Comparison of ENCODE assay signal across 22 mouse cellular contexts in genomic region chr7:129308661-129309060, GRCm38 (mm10). TPM values are rescaled to one million over a fixed set of nuclear protein-coding genes. Genes with fewer than 3 reads are reported as not detected.
DNase-seq lines count a peak whose midpoint lies in the region; ATAC-seq and TF ChIP-seq lines count a peak whose summit lies in the region.
"Had no signal": no experiment of that assay in that cellular context is flagged by ENCODE, and none has a peak within 500 bp of the region (broad histone marks: within the 10 kb centered on the region; RNA-seq: fewer than 3 reads in every experiment).

No protein-coding gene starts in this region.

- intact Hi-C loops in heart, postnatal 25 days (cut with DNase I): loop anchor here (5.0 kb wide), 1 partner anchor 446 kb away; no protein-coding TSS in a partner anchor

- no peaks in the 10 kb centered on the region for H3K4me1 ChIP-seq in heart, postnatal 0 days (ENCODE audit: control insufficient read depth, insufficient read depth)
- H3K4me1 ChIP-seq in lung, embryonic 14.5 days (ENCODE audit: insufficient read depth): peaks cover 11% of the 10 kb centered on the region
- 0 out of 2 replicates have a peak, but pooled peaks cover 7% of the 10 kb centered on the region for H3K4me1 ChIP-seq in embryonic facial prominence, embryonic 14.5 days (ENCODE audit: control insufficient read depth, insufficient read depth, low read length)
- peaks cover 6% of the 10 kb centered on the region for H3K4me1 ChIP-seq in midbrain, embryonic 13.5 days (replicated peaks)
- H3K4me1 ChIP-seq in forebrain, embryonic 11.5 days (replicated peaks; ENCODE audit: control insufficient read depth, insufficient read depth, low read length): 0 out of 2 replicates have a peak, but pooled peaks cover 2% of the 10 kb centered on the region

- peak; percentile 39; the same call in 1 of the 2 replicates for ATAC-seq in heart, postnatal 0 days (ENCODE audit: insufficient read depth, low read depth)
- peak; percentile 69; the same call in 1 of the 2 replicates for ATAC-seq in lung, embryonic 14.5 days (ENCODE audit: insufficient read depth)
- no peak for ATAC-seq in embryonic facial prominence, embryonic 14.5 days (ENCODE audit: low read depth)
- ATAC-seq in midbrain, embryonic 13.5 days: no peak
- ATAC-seq in forebrain, embryonic 11.5 days (replicated peaks; ENCODE audit: low FRiP score): no peak
- ATAC-seq: forebrain, postnatal 0 days had no signal

- WGBS in heart, postnatal 0 days: 33% methylated on average over 6 of the region's 6 CpGs
- WGBS in lung, embryonic 14.5 days: 22% methylated on average over 6 of the region's 6 CpGs
- WGBS in embryonic facial prominence, embryonic 14.5 days: 43% methylated on average over 6 of the region's 6 CpGs
- WGBS in midbrain, embryonic 13.5 days: 80% methylated on average over 6 of the region's 6 CpGs
- 83% methylated on average over 6 of the region's 6 CpGs for WGBS in forebrain, embryonic 11.5 days

- no peak overlapping the region for H3K9ac ChIP-seq in heart, postnatal 0 days (replicated peaks; ENCODE audit: low read depth, low read length)
- no peak overlapping the region for H3K9ac ChIP-seq in lung, embryonic 14.5 days
- H3K9ac ChIP-seq in embryonic facial prominence, embryonic 14.5 days (ENCODE audit: low read depth, low read length): no peak overlapping the region
- H3K9ac ChIP-seq in midbrain, embryonic 13.5 days (replicated peaks): no peak overlapping the region
- H3K9ac ChIP-seq in forebrain, embryonic 11.5 days (ENCODE audit: low read length): no peak overlapping the region
- H3K9ac ChIP-seq: forebrain, postnatal 0 days; midbrain, embryonic 12.5 days had no signal

- no peak for TF ChIP-seq EP300 in heart, postnatal 0 days (IDR thresholded peaks at IDR 0.05; ENCODE audit: low read depth)

- TF ChIP-seq CTCF in heart, postnatal 0 days (IDR thresholded peaks at IDR 0.05; ENCODE audit: low read depth): no peak
- no peak for TF ChIP-seq CTCF in lung, embryonic 14.5 days (IDR thresholded peaks at IDR 0.05; ENCODE audit: low read depth)

- no peak overlapping the region for H3K4me3 ChIP-seq in heart, postnatal 0 days (ENCODE audit: low read depth, low read length)
- H3K4me3 ChIP-seq in lung, embryonic 14.5 days (ENCODE audit: low read depth, low read length): no peak overlapping the region
- no peak overlapping the region for H3K4me3 ChIP-seq in embryonic facial prominence, embryonic 14.5 days (ENCODE audit: low read depth, low read length)
- no peak overlapping the region for H3K4me3 ChIP-seq in midbrain, embryonic 13.5 days (replicated peaks)
- no peak overlapping the region for H3K4me3 ChIP-seq in forebrain, embryonic 11.5 days (ENCODE audit: low read depth, low read length)
- H3K4me3 ChIP-seq: erythroblast, embryonic 14.5 days; hindbrain, embryonic 10.5 days; midbrain, embryonic 12.5 days had no signal

- DNase-seq in heart, postnatal 0 days (ENCODE audit: low spot score): peak; percentile 34
- DNase-seq in heart, postnatal 25 days (ENCODE audit: low spot score): no peak
- DNase-seq in lung, embryonic 14.5 days: peak; percentile 82
- no peak for DNase-seq in lung, postnatal 36 days
- peak; percentile 72 for DNase-seq in embryonic facial prominence, embryonic 14.5 days (ENCODE audit: low spot score)
- peak; percentile 23 for DNase-seq in kidney, postnatal 14 days
- DNase-seq in forebrain, embryonic 11.5 days (ENCODE audit: low spot score): no peak
- DNase-seq: cerebellum, adult 9-10 months; forebrain, postnatal 0 days; layer of hippocampus, postnatal 36 days; right cerebral cortex, adult 18-20 months; thymus, adult 2 months had no signal

- no peaks in the 10 kb centered on the region for H3K9me3 ChIP-seq in heart, postnatal 0 days (replicated peaks; ENCODE audit: control insufficient read depth, low read length)
- no peaks in the 10 kb centered on the region for H3K9me3 ChIP-seq in lung, embryonic 14.5 days (ENCODE audit: low read depth, low read length)
- H3K9me3 ChIP-seq in embryonic facial prominence, embryonic 14.5 days (ENCODE audit: control insufficient read depth, low read length): no peaks in the 10 kb centered on the region
- no peaks in the 10 kb centered on the region for H3K9me3 ChIP-seq in midbrain, embryonic 13.5 days
- H3K9me3 ChIP-seq in forebrain, embryonic 11.5 days (ENCODE audit: control insufficient read depth, low read length): no peaks in the 10 kb centered on the region
- H3K9me3 ChIP-seq: hindbrain, embryonic 10.5 days; midbrain, embryonic 12.5 days had no signal

- H3K27ac ChIP-seq in heart, postnatal 0 days (ENCODE audit: low read depth): no peak overlapping the region
- H3K27ac ChIP-seq in lung, embryonic 14.5 days (ENCODE audit: low read depth): no peak overlapping the region
- no peak overlapping the region for H3K27ac ChIP-seq in embryonic facial prominence, embryonic 14.5 days (replicated peaks; ENCODE audit: low read depth, low read length)
- H3K27ac ChIP-seq in midbrain, embryonic 13.5 days: no peak overlapping the region
- no peak overlapping the region for H3K27ac ChIP-seq in forebrain, embryonic 11.5 days (ENCODE audit: low read depth, low read length)
- H3K27ac ChIP-seq: hindbrain, embryonic 10.5 days; macrophage; midbrain, embryonic 12.5 days had no signal

- H3K4me2 ChIP-seq in heart, postnatal 0 days (ENCODE audit: low read depth, low read length): no peak overlapping the region
- H3K4me2 ChIP-seq in lung, embryonic 14.5 days: no peak overlapping the region
- H3K4me2 ChIP-seq in embryonic facial prominence, embryonic 14.5 days (ENCODE audit: low read depth, low read length): no peak overlapping the region
- H3K4me2 ChIP-seq in midbrain, embryonic 13.5 days (replicated peaks): no peak overlapping the region
- H3K4me2 ChIP-seq in forebrain, embryonic 11.5 days (ENCODE audit: low read depth, low read length, severe bottlenecking): no peak overlapping the region
- H3K4me2 ChIP-seq: liver, embryonic 11.5 days; midbrain, embryonic 12.5 days had no signal

- H3K36me3 ChIP-seq in heart, postnatal 0 days (replicated peaks; ENCODE audit: control insufficient read depth, insufficient read depth, low read length): no peaks in the 10 kb centered on the region
- no peaks in the 10 kb centered on the region for H3K36me3 ChIP-seq in lung, embryonic 14.5 days (ENCODE audit: insufficient read depth)
- no peaks in the 10 kb centered on the region for H3K36me3 ChIP-seq in embryonic facial prominence, embryonic 14.5 days (ENCODE audit: control insufficient read depth, insufficient read depth, low read length)
- no peaks in the 10 kb centered on the region for H3K36me3 ChIP-seq in midbrain, embryonic 13.5 days
- no peaks in the 10 kb centered on the region for H3K36me3 ChIP-seq in forebrain, embryonic 11.5 days (ENCODE audit: control insufficient read depth, insufficient read depth, low read length)
- H3K36me3 ChIP-seq: hindbrain, embryonic 10.5 days; midbrain, embryonic 12.5 days had no signal

- H3K27me3 ChIP-seq in heart, postnatal 0 days (ENCODE audit: control insufficient read depth, insufficient read depth, low read length): no peaks in the 10 kb centered on the region
- H3K27me3 ChIP-seq in lung, embryonic 14.5 days (ENCODE audit: insufficient read depth, low read length): no peaks in the 10 kb centered on the region
- H3K27me3 ChIP-seq in embryonic facial prominence, embryonic 14.5 days (replicated peaks; ENCODE audit: control insufficient read depth, insufficient read depth, low read length): no peaks in the 10 kb centered on the region
- no peaks in the 10 kb centered on the region for H3K27me3 ChIP-seq in midbrain, embryonic 13.5 days
- H3K27me3 ChIP-seq in forebrain, embryonic 11.5 days (ENCODE audit: control insufficient read depth, insufficient read depth, low read length): no peaks in the 10 kb centered on the region
- H3K27me3 ChIP-seq: midbrain, embryonic 12.5 days had no signal

RNA-seq across cellular contexts. Expression of gene Plpp4, which starts 51.8 kb away (rescaled TPM):
- total RNA-seq in heart, postnatal 0 days (2014; rRNA removed; ENCODE audit: low replicate concordance): not detected in 2 replicates
- polyA plus RNA-seq in heart, postnatal 0 days (2015; fragmentation: Nextera tagmentation; extraction: Ambion mirVana): 0.34 TPM in 1 of 2 replicates, not detected in the other
- total RNA-seq in heart, postnatal 25 days (2021): not detected
- 0.50 and 0.53 TPM in 2 replicates for polyA plus RNA-seq in lung, embryonic 14.5 days (2014; fragmentation: Nextera tagmentation; extraction: Ambion mirVana)
- polyA plus RNA-seq in embryonic facial prominence, embryonic 14.5 days (2014; fragmentation: Nextera tagmentation; extraction: Ambion mirVana): 0.71 and 0.93 TPM in 2 replicates
- polyA plus RNA-seq in midbrain, embryonic 13.5 days (2015; fragmentation: Nextera tagmentation; extraction: Ambion mirVana): 6.0 and 6.2 TPM in 2 replicates
- polyA plus RNA-seq in forebrain, embryonic 11.5 days (2014; fragmentation: Nextera tagmentation; extraction: Ambion mirVana): 1.0 and 2.4 TPM in 2 replicates
- total RNA-seq: ES-E14; gastrocnemius, adult 18-20 months; neutrophil, adult 5-6 weeks had no signal
- polyA plus RNA-seq: erythroblast, embryonic 14.5 days; gonadal fat pad, adult 2 months; macrophage had no signal

Comparison
In these comparisons a context has a peak if more than half of its experiments do, and no peak if none do; other contexts are left out.
1. DNase-seq: peak in heart, postnatal 0 days (single experiment), lung, embryonic 14.5 days (single experiment), embryonic facial prominence, embryonic 14.5 days (single experiment) and kidney, postnatal 14 days (single experiment); none in heart, postnatal 25 days (single experiment), lung, postnatal 36 days (single experiment) and forebrain, embryonic 11.5 days (single experiment).
2. ATAC-seq: peak in heart, postnatal 0 days (single experiment) and lung, embryonic 14.5 days (single experiment); none in embryonic facial prominence, embryonic 14.5 days (single experiment), midbrain, embryonic 13.5 days (single experiment) and forebrain, embryonic 11.5 days (single experiment).